Mouse (Mus musculus) cerebellum, postnatal 10 days (tissue): ENCODE results near the gene Uchl4.
"Not testable (repeated sequence)": the region's sequence is repeated elsewhere in the genome, so short reads cannot be mapped to it uniquely, and the experiment has no call there.

Source experiments
- DNase-seq, 2 experiments: peaks; one replicate each; pipeline ENCODE4 v3.0.0; 2021; ENCODE audit warnings: mixed read lengths in 2 of 2

Uchl4 gene

GRCm38 (mm10) chr9:64234768-64235435 is at the start of gene Uchl4:
Gene Uchl4, plus strand, starts transcription at chr9:64235201.
- no peak for DNase-seq

GRCm38 (mm10) chr9:64193879-64194278 is 41.1 kb upstream of the Uchl4 start:
- DNase-seq: no peak

- DNase-seq: no peak
Observed at GRCm38 (mm10) chr9:64195554-64195953, 39.4 kb upstream of the Uchl4 start.

GRCm38 (mm10) chr9:64197524-64197923 is 37.5 kb upstream of the Uchl4 start:
- DNase-seq: no peak

DNA sequence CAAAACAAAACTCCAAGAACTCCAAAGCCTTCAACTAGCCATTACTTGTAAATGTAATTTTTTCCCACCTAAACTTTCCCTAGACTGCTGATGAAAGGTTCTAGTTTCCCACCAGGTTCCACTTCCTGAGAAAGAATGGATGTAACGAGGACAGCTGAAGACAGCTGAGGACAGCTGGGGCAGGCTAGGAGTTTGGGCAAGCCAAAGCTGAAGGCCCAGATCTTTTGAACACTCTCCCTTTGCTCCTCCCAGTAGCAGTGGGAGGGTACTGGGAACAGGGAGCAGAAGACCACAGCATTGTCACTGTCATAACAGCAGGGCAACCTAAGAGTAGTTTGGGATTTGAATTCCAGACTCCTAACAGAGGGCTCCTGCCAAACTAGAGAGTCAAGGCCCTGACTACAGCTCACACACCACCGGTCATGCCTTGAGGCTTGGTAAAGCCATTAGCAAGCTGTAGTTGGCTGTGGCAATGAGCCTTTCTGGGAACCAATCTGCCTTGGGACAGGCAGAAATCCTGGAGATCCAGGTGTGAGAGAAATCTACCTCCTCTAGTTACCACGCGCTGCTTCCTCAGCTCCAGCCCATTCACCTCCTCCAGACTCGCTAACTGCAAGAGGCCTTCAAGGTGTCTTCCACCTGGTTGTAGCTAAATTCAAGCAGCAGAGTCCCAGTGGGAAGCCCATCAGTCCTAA is 36.8 kb upstream of the Uchl4 start:
- no peak for DNase-seq

DNA sequence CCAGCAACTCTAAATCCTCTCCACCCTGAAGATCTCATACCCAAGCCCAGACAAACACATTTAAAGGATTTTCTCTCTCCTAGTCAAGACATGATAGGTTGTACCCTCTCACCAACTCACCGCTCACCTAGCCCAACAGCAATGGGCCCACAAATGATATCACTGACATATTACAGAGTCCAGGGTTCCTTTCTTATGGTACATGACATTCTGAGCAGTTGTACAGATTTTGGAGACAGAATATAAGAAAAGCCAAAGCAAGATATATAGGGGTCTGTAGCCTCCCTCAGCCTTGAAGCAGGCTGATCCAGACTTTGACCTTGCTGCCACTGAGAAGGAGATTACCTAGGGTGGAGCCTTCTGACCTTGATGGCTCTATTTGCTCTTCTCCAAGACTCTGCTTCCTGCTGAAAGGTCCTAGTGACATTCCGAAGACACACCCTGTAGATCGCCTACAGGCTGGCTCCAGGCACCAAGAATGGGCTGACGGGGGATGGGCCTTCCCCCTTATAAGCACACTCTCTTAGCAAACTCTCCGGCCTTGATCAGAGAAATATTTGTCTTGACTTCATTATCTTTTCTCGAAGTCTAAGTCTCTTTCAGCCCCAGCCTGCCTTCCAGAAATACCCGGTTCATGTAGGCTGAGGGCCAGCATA is 36.1 kb upstream of the Uchl4 start:
- not testable (repeated sequence) for DNase-seq

DNA sequence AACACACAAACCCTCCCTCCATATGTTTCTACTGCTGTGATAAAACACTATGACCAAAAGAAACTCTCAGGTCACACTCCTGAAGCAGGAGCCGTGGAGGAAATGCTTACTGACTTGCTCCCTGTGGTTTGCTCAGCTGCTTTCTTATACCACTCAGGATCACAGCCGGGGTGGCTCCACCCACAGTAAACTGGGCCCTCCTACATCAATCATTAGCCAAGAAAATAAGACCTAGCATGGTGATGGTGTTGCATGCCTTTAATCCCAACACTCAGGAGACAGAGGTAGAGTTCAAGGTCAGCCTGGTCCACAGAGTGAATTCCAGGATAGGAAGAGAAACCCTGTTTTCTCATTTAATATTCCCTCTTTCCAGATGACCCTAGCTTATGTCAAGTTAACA is 35.1 kb upstream of the Uchl4 start:
- no peak for DNase-seq

- no peak for DNase-seq
Observed at GRCm38 (mm10) chr9:64202331-64202730, 32.7 kb upstream of the Uchl4 start.

- no peak for DNase-seq
Observed at GRCm38 (mm10) chr9:64202866-64203265, 32.1 kb upstream of the Uchl4 start.

GRCm38 (mm10) chr9:64207509-64208084 is 27.4 kb upstream of the Uchl4 start:
- no peak for DNase-seq

DNA sequence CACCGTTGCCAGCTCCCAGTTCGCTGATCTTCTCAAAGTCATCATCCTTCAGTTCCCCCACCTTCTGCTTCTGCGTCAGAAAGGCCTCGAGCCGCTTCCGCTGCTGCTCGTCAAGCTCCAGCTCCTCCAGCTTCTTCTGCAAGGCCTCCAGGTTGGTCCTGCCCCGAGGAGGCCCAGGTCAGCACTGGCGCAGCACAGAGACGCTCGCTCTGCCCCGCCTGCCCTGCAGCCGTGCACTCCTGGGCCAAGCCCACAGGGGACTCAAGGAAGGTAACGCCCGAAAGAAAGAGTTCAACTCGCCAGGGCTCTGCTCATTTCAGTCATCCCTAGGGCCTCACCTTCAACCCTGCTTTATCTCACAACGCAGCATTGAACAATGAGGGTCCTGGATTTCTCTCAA is 20.5 kb upstream of the Uchl4 start:
- DNase-seq: no peak

DNA sequence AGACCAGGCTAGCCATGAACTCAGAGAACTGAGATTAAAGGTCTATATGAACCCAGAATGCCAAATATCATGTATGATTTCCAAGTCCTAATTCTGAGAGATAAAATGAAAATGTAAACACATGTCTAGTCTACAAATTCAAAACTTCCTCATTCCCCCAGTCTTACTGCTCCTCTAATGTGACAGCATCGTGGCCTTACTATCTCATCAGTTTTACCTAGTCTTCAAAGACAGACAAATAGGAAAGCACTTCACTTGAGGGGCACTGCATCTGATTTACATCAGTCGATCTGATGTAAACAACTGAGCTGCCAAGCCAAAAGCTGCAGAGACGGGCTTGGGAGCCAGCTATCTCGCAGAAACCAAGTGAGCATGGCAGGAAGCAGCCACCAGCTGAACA is 18.9 kb upstream of the Uchl4 start:
- no peak for DNase-seq

DNA sequence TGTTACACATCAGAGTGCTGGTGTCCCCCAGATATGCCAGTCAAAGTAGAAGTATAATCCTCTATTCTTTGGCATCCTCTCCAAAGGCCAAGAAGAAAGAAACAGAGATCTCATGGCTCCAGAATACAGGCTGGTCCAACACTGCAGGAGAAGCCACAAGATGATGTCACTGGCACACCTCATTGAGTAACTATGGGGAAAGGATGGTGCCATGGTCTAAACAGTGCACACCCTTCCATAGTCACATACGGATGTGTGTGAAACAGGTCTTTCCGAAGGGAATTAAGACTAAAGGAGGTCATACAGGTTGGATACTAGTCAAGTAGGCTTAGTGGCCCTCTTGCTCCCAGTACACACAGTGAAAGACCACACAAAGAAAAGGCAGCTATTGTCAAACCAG is 18.4 kb upstream of the Uchl4 start:
- no peak for DNase-seq

DNA sequence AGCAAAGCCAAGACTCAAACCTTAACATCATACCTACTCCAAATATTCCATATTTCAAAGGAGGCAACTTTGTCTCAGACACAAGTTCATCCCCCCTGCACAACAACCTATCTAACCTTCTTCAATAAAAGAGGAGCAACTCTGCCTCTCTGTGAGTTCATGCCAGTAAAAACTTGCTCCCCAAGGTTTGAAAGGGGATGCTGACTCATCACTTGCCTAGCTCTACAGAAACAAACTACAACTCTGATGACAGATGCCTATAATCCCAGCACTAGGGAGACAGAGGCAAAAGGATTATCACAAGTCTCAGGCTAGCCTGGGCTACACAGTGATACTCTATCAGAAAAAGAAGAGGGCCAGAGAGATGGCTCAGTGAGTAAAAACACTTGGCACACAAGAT is 17.1 kb upstream of the Uchl4 start:
- DNase-seq: no peak

- DNase-seq: no peak
Observed at GRCm38 (mm10) chr9:64219305-64219704, 15.7 kb upstream of the Uchl4 start.

- DNase-seq: no peak
Observed at GRCm38 (mm10) chr9:64219772-64220420, 15.1 kb upstream of the Uchl4 start.

DNA sequence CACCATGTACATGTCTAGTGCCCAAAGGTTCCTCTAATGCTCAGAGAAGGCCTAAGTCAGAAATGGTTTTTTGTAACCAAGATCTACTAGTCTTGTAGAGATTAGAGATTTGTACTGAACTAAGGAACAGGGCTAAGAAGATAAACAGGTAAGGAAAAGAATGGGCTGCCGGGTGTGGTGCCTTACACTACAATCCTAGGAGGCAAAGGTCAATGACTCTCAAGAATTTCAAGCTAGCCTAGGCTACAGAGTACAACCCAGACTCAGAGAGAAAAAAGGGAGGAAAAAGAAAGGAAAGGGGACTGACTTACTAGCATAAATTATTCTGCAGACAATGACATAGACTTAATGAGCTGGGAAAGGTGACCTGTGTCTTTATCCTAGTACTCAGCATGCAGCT is 14.4 kb upstream of the Uchl4 start:
- DNase-seq: no peak

DNA sequence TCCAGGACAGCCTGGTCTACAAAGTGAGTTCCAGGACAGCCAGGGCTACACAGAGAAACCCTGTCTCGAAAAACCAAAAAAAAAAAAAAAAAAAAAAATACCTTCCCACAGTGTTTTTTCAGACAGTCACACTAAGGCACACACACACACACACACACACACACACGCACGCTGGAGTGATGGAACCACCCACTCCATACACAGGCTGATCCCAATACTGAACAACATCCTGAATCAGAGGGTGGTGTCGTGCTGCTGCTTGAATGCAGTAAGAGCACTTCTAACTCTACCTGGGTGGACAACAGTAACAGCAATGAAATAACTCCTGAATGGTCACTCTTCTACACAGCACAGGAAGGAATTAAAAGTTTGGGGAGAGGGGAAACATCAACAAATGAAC is 13.5 kb upstream of the Uchl4 start:
- no peak for DNase-seq

GRCm38 (mm10) chr9:64222098-64222497 is 12.9 kb upstream of the Uchl4 start:
- DNase-seq: no peak

DNA sequence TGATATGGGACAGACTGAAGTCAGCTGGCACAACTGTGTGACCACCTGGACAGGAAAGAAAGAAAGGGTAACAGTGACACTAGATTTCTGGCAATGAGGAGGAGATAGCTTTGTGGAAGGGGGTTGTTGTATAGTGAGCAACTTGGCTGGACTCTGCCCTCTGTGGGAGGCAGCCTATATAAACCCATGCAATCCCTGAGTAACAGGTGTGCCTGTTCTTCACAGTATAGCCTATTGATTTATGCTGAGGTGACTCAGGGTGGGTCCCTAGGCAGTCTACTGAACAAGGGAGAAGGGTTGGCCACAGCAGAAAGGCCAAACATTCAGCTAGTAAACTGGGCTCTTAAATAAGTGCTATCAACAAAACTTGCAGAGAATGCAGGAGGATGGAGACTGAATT is 9.2 kb upstream of the Uchl4 start:
- no peak for DNase-seq

DNA sequence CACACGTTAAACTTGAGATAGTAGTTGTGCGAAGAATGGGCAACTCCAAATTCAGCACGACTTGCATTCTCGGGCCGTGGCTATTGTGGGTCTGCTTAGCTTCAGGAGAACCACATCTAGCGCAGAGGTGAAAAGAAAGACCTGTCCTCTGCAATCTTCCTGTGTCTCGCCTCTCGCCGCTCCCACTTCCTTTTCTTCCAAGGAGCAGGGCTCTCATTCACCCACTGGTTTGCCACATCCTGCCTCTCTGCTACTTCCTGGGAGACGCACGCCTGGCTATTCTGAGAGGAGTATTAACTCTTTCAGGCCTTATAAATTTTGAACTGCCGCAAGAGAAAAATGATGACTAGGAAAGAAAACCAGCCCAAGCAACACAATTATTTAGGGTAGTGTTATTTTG is 7.3 kb upstream of the Uchl4 start:
- DNase-seq: no peak

DNA sequence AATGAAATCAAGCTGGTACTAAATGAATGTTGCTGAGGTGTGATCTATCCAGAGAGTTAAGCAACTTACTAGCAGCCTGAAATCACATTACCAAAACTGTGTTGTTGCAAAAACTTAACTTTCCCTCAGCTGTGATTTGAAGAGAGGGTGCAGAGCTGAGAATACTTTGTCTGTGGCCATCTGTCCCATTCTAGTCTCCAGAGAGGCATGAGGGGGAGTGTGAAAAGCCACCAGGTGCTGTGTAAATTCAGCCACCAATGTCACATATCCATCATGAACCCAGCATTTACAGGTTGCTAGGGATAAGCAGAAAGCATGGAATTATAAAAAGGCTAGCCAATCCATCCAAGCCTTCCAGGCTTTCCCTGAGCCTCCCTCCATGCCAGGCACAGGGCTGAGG is 6.0 kb upstream of the Uchl4 start:
- no peak for DNase-seq

DNA sequence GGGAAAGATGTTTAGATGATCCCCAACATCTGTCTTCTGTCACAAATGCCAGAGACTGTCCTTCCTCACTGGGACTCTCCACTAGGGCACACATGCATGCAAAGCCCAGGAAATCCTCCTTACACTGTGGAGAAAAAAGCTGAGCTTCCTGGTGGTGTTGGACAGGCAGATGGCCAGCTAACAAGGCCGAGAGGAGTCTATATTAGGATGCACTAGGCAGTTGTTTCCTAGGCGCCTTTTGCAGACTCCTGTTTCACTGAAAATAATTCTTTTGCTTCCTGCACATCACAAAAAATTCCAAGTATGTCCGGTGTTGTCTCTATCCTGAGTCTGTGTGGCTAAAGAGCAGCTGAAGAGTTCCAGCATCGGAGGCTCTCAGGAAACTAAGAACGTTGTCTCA is 3.8 kb upstream of the Uchl4 start:
- no peak for DNase-seq
